Mouse (Mus musculus) heart, adult 8-10 months (tissue): ENCODE measurements around the gene Stard3. TPM values are rescaled to one million over a fixed set of nuclear protein-coding genes. Genes with fewer than 3 reads are reported as not detected.
A peak's percentile ranks its signal among the peaks of the same experiment; 100 is the strongest.

ENCODE experiments used
- DNase-seq: peaks from one replicate; pipeline ENCODE4 v3.0.0; 2022; ENCODE audit warnings: low spot score
- total RNA-seq, 4 experiments: library from RNA; stranded (reverse); gene quantifications; 2 replicates each; pipeline ENCODE4 v1.2.4; 2022

Gene Stard3
- total RNA-seq, 4 experiments from 2014 or later: 17.2 to 28.8 (median 23.7) TPM

DNA sequence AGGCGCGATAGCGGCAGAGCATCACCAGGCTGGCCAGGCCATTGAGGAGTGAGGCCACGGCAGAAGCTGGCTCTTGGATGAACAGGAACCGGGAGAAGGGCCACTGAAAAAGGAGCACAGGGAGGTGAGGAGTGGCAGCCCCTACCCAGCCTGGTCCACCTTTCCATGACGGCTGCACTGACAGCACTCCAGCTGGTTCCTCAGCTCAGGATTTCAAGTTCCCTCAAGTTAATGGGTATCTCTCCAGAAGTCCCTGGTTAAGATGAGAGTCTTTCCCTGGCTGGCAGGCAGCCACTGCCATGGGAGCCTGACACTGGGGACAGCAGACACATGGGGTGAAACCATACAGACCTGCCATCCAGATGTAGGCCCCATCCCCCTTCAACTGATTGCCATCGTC lies 39.8 kb downstream of the Stard3 start:
- no peak for DNase-seq

DNA sequence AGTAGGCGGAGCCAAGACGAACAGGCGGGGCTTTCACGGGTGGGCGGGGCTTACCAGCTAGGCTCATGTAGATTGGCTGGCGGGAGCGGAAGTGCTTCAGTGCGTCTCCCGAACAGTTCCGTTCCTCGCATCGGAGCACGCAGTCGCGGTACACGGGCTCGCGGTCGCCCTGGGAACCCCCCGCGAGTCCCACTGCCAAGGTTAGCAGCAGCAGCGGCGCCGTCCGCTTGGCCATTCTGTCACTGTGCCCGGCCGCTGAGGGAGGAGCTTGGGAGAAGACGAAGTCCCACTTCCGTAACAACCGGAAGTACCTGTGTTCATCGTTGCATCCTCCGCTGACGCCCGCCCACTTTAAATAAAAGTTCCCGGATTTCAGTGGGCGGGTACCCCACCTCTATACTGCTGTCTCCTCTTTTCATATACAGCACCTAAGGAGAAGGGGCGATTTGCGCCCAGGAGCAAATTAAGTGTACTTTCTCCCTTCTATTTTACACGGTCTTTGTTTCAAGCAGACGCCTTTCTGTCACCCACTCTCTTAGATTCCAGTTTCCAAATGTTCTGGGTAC lies 42.1 kb downstream of the Stard3 start, which contains the start of gene Pgap3:
Pgap3 (minus strand) TSS at position 330 of the 566 bp plus-strand sequence.
- DNase-seq: peak; percentile 86

DNA sequence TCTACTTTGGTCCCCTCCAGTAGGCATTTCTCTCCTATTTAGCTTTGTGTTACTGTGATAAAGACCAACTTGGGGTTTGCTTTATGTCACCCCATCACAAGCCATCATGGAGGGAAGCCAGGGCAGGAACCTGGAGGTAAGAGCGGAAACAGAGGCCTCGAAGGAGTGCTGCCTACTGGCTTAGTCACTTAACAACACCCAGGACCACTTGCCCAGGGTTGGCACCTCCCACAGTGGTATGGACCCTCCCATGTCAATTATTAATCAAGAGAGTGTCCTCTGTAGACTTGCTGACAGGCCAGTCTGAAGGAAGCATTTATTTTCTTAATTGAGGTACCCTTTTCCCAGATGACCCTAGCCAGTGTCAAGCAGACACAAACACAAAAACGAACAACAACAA lies 42.6 kb downstream of the Stard3 start:
- DNase-seq: no peak

DNA sequence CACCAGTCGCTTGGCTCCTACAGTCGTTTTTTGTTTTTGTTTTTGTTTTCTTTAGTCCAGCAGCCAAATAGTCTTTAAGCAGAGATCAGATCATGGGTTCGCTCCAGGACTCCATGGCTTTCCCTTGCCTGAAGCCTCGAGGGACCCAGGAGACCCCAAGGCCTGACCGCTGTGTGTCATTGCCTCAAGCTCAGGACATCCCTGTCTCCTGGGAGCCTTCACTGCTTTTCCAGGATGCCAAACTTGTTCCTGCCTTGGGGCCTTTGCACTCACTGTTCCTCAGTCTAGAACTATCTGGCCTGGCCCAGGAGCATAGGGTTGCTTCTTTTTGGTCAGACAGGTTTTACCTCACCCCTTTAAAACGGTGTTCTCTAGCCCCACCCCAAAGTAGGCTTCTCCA lies 48.5 kb downstream of the Stard3 start:
- DNase-seq: no peak

DNA sequence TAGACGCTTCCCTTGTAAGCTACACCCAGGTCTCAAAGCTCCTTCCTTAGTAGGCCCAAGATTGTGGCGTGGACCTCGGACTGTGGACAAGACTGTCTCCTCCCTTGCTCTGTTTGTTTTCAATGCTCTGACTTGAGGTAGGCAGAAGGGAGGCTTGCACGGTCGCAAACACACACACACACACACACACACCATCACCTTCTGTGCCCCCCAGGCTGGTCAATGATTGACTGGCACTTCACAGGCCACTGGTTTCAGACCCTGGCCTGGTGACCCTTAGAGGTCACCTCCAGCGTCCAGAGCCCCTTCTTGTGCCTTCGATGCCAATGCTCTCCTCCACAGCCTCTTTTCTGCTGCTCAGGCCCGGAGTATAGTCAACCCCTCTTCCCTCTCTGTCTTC lies 50.7 kb downstream of the Stard3 start:
- no peak for DNase-seq

DNA sequence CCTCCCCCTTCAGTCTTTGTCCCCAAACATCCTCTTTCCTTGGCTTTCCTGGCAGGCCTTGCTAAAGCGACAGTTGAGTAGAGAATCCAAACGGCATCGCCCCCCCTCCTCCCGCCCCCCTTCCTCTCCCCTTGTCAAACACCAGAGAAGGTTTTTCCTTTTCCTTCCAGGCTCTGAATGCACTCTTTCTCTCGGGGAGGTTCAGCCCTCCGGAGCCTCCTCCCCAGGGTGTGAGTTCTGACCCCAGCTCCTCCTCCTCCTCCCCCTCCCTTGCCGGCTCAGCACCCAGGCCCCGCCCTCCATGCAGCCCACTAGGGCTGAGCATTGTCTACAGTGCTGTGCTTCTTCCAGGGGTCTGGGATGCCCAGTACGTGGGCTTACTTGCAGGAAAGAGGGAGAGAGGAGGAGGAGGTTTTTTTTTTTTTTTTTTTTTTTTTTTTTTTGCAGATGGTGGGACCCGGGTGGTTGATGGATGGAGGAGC lies 51.2 kb downstream of the Stard3 start:
- DNase-seq: no peak

DNA sequence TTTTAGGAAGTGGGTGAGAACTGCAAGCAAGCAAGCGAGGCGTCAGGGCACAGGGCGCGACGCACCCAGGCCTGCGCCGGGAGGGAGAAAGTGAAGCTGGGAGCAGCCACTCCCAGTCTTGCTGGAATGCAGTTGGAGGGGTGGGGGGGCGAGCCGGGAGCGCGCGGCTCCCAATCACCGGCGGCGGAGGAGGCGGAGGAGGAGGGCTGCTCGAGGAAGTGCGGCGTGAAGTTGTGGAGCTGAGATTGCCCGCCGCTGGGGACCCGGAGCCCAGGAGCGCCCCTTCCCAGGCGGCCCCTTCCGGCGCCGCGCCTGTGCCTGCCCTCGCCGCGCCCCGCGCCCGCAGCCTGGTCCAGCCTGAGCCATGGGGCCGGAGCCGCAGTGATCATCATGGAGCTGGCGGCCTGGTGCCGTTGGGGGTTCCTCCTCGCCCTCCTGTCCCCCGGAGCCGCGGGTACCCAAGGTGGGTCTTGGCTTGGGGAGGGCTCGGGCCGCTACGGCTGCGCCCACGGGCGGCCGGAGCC lies 54.2 kb downstream of the Stard3 start, which contains the start of gene Erbb2:
Erbb2 (plus strand) TSS at position 198 of the 524 bp plus-strand sequence.
- peak; percentile 59 for DNase-seq

DNA sequence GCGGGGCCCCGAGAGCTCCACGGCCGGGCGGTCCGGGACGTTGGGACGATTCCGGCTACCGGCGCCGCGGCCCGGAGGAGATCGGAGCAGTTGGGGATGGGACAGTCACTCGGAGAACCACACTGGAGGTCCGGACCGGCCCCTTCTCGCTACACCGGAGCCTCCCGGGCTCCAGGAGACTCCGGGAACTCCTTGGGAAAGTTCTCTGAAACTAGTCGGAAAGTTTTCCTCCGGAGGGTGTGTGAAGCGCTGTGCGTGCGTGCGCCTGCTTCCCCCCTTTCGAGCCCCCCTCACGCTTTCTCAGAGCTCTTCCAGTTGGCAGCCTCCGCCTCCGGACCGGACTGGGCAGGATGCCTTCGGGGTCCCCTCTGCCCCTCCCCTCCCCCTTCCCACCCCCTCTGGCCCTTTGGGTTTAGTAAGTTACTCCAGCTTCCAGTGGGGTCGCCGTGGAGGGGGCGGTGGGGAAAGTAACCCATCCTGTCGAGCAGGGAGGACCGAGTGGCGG lies 54.7 kb downstream of the Stard3 start:
- no peak for DNase-seq

DNA sequence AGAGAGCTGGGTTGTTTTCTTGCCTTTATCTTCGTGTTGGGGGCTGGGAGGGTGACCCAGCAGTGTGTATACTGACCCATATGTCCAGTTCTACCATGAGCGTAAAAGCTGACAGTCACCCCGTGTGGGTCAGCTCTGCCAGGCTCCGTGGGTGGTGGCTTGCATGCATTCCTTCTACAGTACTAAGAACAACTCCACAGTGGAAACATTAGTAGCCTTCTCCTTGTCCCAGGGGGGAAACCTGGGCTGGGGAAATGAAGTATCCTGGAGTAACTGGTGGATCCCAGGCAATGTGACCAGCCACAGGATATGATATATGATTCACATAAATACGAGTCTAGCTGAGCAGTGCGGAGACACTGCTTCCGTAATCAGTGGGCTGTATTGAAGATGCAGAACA lies 55.6 kb downstream of the Stard3 start:
- no peak for DNase-seq

DNA sequence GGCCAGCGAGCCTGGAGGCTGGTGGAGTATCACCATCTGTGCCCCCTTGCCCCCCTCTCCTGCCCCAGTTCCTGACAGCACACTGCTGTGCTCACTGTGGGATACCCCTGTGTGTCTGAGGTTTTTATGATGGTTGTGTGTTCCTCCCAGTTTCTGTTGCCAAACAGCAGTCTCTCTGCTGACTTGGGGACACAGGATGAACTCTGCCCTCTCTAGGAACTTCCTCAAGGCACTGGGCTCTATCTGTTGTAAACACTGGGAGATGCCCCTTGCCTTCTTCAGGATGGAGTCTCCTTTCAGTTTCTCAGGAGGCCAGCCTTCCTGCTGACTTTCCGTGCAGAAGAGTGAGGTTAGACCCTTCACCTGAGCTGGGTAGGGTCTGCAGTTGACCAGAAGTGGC lies 56.0 kb downstream of the Stard3 start:
- DNase-seq: no peak

DNA sequence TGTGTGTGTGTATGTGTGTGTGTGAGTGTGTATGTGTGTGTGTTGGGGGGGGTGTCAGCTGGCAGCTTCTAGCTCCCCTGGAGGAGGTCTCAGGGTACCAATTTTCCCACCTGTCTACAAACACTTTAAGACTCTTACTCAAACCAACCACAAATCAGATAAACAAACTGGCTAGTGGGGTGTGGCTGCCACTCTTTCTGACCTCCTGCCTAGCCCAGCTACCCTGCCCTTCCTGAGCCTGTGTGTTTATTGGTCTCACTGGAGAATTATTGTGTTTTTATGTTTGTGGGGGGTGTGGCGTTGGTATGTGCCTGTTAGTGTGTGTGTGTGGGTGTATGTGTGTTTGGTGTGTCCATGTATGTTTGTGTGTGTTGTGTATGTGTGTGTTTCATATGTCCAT lies 58.9 kb downstream of the Stard3 start:
- no peak for DNase-seq

DNA sequence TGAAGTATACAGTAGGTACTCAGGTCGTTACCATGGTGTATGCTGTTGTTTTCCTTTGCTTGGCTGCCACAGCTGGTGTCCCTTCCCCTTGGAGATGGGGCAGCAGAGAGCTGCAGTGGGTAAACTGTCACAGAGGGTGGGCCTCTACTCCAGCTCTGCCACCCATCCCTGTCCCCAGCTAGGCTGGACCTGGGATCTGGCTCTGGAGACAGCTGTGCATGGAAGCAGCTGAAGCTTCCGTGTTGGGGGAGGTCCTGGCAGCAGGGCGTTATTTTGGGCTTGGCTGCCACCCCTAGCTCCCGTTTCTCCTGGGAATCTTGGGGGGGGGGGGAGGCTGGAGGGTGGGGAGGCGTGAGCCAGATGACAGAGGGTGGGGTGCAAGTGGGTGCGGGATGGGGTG lies 60.1 kb downstream of the Stard3 start:
- no peak for DNase-seq

DNA sequence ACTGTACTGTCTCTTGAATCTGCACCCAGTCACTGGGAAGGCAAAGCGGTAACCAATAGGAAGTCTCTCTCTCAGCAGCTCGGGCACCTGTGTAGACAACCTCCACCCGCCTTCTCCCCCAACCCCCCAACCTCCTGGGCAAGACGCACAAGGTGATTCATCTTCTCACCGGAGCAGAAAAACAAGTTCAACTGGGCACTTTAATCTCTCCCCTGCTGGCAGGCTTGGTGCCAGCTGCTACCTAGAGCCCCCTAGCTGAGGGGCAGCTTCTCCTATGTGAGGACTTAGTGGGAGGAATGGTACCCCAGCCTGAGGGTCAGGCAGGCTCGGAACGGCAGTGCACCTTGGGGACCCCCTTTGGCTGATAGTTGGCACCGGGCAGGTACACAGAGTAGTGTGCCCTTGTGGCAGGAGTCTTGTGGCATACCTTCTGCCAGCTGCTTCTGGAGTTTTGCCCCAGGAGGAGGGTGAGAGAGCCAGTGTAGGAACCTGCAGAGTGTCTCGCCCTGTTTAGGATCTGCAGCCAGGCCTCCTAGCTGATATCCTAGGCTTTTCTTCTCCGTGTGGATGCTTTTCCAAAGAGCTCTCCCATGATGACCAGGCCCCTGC lies 60.9 kb downstream of the Stard3 start:
- DNase-seq: no peak

DNA sequence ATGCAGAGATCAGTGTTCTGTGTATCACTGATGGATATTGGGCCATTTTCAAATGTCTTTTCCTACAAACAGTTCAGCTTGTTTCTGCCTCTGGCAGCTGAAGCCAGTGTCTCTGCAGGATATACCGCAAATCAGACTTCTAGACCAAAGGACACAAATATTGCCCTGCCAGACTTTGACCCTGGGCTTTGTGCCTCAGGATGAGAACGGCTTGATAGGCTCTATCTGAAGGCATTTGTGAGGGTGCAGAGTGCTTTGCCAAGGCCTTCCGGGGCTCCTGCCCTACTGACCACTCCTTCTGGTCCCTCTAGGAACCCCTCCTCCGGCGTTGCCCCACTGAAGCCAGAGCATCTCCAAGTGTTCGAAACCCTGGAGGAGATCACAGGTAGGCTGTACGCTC lies 68.4 kb downstream of the Stard3 start:
- no peak for DNase-seq

DNA sequence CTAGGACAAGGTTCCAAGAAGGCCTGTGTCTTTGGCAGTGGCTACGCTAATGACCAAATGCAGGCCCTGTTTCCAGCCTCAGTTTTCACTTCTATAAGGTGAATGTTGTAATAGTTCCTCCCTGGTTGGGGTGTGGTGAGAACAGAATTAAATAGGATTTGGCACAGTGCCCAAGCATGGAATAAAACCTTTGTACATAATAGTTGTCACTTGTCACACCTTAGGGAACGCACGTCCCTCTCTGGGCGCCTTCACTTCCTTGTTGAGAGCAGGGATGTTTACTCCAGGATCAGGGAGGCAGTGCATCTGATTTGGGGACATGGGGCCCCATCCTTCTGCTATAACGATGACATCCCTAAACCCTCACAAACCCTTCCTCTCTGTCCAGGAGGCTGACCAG lies 70.3 kb downstream of the Stard3 start:
- no peak for DNase-seq

Other genes with a start within 250 kb of the Stard3 start
- gene Fbxl20, start 208.0 kb upstream of the Stard3 start, total RNA-seq: 10 to 100 TPM; 16.6 to 22.3 (median 18.8) TPM
- 10 to 100 TPM; 40.4 to 41.8 (median 41.2) TPM for gene Med1, start 165.1 kb upstream of the Stard3 start, total RNA-seq
- gene Cdk12, start 155.3 kb upstream of the Stard3 start, total RNA-seq: 10 to 100 TPM; 20.1 to 22.5 (median 21.8) TPM
- not detected for gene Neurod2, start 28.7 kb upstream of the Stard3 start, total RNA-seq
- 10 to 100 TPM in 2 of 4 experiments, 1 to 10 TPM in 2; 4.0 to 11.3 (median 7.1) TPM for gene Ppp1r1b, start 10.0 kb upstream of the Stard3 start, total RNA-seq
- 1,000 to 10,000 TPM; 2,176 to 4,520 (median 3,450) TPM for gene Tcap, start 25.4 kb downstream of the Stard3 start, total RNA-seq
- 1 to 10 TPM in 3 of 4 experiments, not detected in 1; 1.2 to 1.6 (median 1.4) TPM for gene Pnmt, start 28.1 kb downstream of the Stard3 start, total RNA-seq
- gene Pgap3, start 42.1 kb downstream of the Stard3 start, total RNA-seq: 1 to 10 TPM; 8.2 to 9.6 (median 8.9) TPM
- 1 to 10 TPM; 5.4 to 9.1 (median 8.0) TPM for gene Erbb2, start 54.1 kb downstream of the Stard3 start, total RNA-seq
- 10 to 100 TPM; 66.9 to 78.4 (median 71.0) TPM for gene Mien1, start 80.6 kb downstream of the Stard3 start, total RNA-seq
- under 1 TPM in 1 of 4 experiments, not detected in 3; 0.19 TPM for gene Grb7, start 88.0 kb downstream of the Stard3 start, total RNA-seq
- gene Ikzf3, start 187.7 kb downstream of the Stard3 start, total RNA-seq: 1 to 10 TPM in 2 of 4 experiments, under 1 TPM in 2; 0.47 to 1.3 (median 0.86) TPM
- not detected for gene Zpbp2, start 192.7 kb downstream of the Stard3 start, total RNA-seq
- gene Ormdl3, start 229.0 kb downstream of the Stard3 start, total RNA-seq: 10 to 100 TPM; 39.7 to 46.4 (median 43.1) TPM
- not detected for gene Lrrc3c, start 239.9 kb downstream of the Stard3 start, total RNA-seq